Mouse (Mus musculus) ES-Bruce4 (cell line): ENCODE measurements around the gene Mcm8.

Experiments used
- CTCF ChIP-seq: IDR thresholded peaks from one replicate; pipeline ENCODE4 v1.8.1; 2011; ENCODE audit warnings: low read depth, low read length
- EP300 ChIP-seq: IDR thresholded peaks from 2 replicates; pipeline ENCODE4 v1.6.1; 2011; ENCODE audit warnings: low read depth, low read length; ENCODE audit not compliant: insufficient read depth
- POLR2A ChIP-seq: IDR thresholded peaks from one replicate; pipeline ENCODE4 v1.8.1; 2011; ENCODE audit warnings: low read length; ENCODE audit not compliant: insufficient read depth

GRCm38 (mm10) chr2:132802976-132803375 is 13.0 kb upstream of the Mcm8 start:
- no peak for TF ChIP-seq POLR2A
- no peak for TF ChIP-seq CTCF
- TF ChIP-seq EP300 = no peak
